Mouse (Mus musculus) G1E (cell line): ENCODE measurements around the gene Mxd4.

Source experiments
- CTCF ChIP-seq: IDR thresholded peaks from 2 replicates; pipeline ENCODE4 v1.5.1; 2012; ENCODE audit warnings: low read depth, low read length, inconsistent platforms, mixed read lengths
- TAL1 ChIP-seq: conservative IDR thresholded peaks from 2 replicates; pipeline ENCODE4 v1.6.1; 2012; ENCODE audit warnings: low read depth, low read length, inconsistent platforms, mixed read lengths

GRCm38 (mm10) chr5:34183156-34183880 is 4.2 kb downstream of the Mxd4 start:
- TF ChIP-seq CTCF = no peak
- TF ChIP-seq TAL1 = no peak
